Mouse (Mus musculus): ENCODE measurements around the gene Stat6.
A peak's percentile ranks its signal among the peaks of the same experiment; 100 is the strongest.

The Stat6 gene

GRCm38 (mm10) chr10:127615034-127615374 lies 27.8 kb upstream of the Stat6 start:
- DNase-seq (ENCODE audit: low read depth, low spot score), result no peak

- no peak for DNase-seq (ENCODE audit: low read depth, low spot score)
These were observed 27.2 kb upstream of the Stat6 start for GRCm38 (mm10) chr10:127615591-127615990.

- no peak for DNase-seq (ENCODE audit: low read depth, low spot score)
These were observed 26.5 kb upstream of the Stat6 start for GRCm38 (mm10) chr10:127616261-127616679.

- DNase-seq (ENCODE audit: low read depth, low spot score), result no peak
These were observed 25.5 kb upstream of the Stat6 start for GRCm38 (mm10) chr10:127617294-127617693.

GRCm38 (mm10) chr10:127618173-127618572 lies 24.6 kb upstream of the Stat6 start:
- no peak for DNase-seq (ENCODE audit: low read depth, low spot score)

- no peak for DNase-seq (ENCODE audit: low read depth, low spot score)
These were observed 23.6 kb upstream of the Stat6 start for GRCm38 (mm10) chr10:127619119-127619721.

- DNase-seq (ENCODE audit: low read depth, low spot score), result no peak
These were observed 22.8 kb upstream of the Stat6 start for GRCm38 (mm10) chr10:127619941-127620405.

- no peak for DNase-seq (ENCODE audit: low read depth, low spot score)
These were observed 22.2 kb upstream of the Stat6 start, which contains the start of gene Lrp1 for GRCm38 (mm10) chr10:127620406-127621190. Gene Lrp1 (minus strand): TSS chr10:127621148.

GRCm38 (mm10) chr10:127621191-127622056 lies 21.4 kb upstream of the Stat6 start:
- peak; percentile 73 for DNase-seq (ENCODE audit: low read depth, low spot score)

- DNase-seq (ENCODE audit: low read depth, low spot score), result peak; percentile 27
These were observed 20.8 kb upstream of the Stat6 start for GRCm38 (mm10) chr10:127622057-127622392.

- DNase-seq (ENCODE audit: low read depth, low spot score), result no peak
These were observed 20.1 kb upstream of the Stat6 start for GRCm38 (mm10) chr10:127622661-127623060.

- peak; percentile 12 for DNase-seq (ENCODE audit: low read depth, low spot score)
These were observed 19.2 kb upstream of the Stat6 start for GRCm38 (mm10) chr10:127623439-127624216.

GRCm38 (mm10) chr10:127626433-127626832 lies 16.4 kb upstream of the Stat6 start:
- peak; percentile 68 for DNase-seq (ENCODE audit: low read depth, low spot score)

- DNase-seq (ENCODE audit: low read depth, low spot score), result no peak
These were observed 11.2 kb upstream of the Stat6 start for GRCm38 (mm10) chr10:127631261-127632214.

- DNase-seq (ENCODE audit: low read depth, low spot score), result no peak
These were observed 10.0 kb upstream of the Stat6 start for GRCm38 (mm10) chr10:127632668-127633271.

GRCm38 (mm10) chr10:127640421-127640820 lies 2.4 kb upstream of the Stat6 start:
- no peak for DNase-seq (ENCODE audit: low read depth, low spot score)

GRCm38 (mm10) chr10:127641861-127642771 lies 670 bp upstream of the Stat6 start:
- peak; percentile 93 for DNase-seq (ENCODE audit: low read depth, low spot score)

GRCm38 (mm10) chr10:127643553-127644238 lies 910 bp downstream of the Stat6 start:
- peak; percentile 88 for DNase-seq (ENCODE audit: low read depth, low spot score)
